Mouse (Mus musculus) hindbrain, embryonic 13.5 days (tissue): ENCODE measurements around the gene Orm2. TPM values are rescaled to one million over a fixed set of nuclear protein-coding genes. Genes with fewer than 3 reads are reported as not detected.

Source experiments
- ATAC-seq: fragments of 200-750 bp; cut with Nextera tagmentation; 2 replicates; pipeline ENCODE4 v1.8.0; 2017; ENCODE audit warnings: moderate TSS enrichment; ENCODE audit not compliant: low FRiP score
- H3K27ac ChIP-seq: fragments of 300-500 bp; sonication (generic); 2 replicates; pipeline ENCODE4 v1.5.1; 2015; ENCODE audit warnings: inconsistent platforms, mild to moderate bottlenecking, moderate library complexity
- H3K27me3 ChIP-seq: fragments of 300-500 bp; sonication (generic); 2 replicates; pipeline ENCODE4 v1.6.1; 2015; ENCODE audit warnings: mild to moderate bottlenecking, inconsistent platforms
- H3K36me3 ChIP-seq: fragments of 300-500 bp; sonication (generic); 2 replicates; pipeline ENCODE4 v1.6.1; 2015; ENCODE audit warnings: mild to moderate bottlenecking, inconsistent platforms
- H3K4me1 ChIP-seq: fragments of 300-500 bp; sonication (generic); replicated peaks from 2 replicates; pipeline ENCODE4 v1.6.1; 2015; ENCODE audit warnings: inconsistent platforms
- H3K4me2 ChIP-seq: fragments of 300-500 bp; sonication (generic); 2 replicates; pipeline ENCODE4 v1.6.1; 2015; ENCODE audit warnings: inconsistent platforms, mild to moderate bottlenecking, moderate library complexity
- H3K4me3 ChIP-seq: fragments of 300-500 bp; sonication (generic); 2 replicates; pipeline ENCODE4 v1.5.1; 2015; ENCODE audit warnings: mild to moderate bottlenecking, inconsistent platforms
- H3K9ac ChIP-seq: fragments of 300-500 bp; sonication (generic); 2 replicates; pipeline ENCODE4 v1.6.1; 2015; ENCODE audit warnings: mild to moderate bottlenecking, inconsistent platforms
- H3K9me3 ChIP-seq: fragments of 300-500 bp; sonication (generic); 2 replicates; pipeline ENCODE4 v1.6.1; 2016; ENCODE audit warnings: inconsistent platforms
- WGBS: fragments of 180-500 bp; shearing (Covaris S2); methylation state at CpG from one replicate; pipeline ENCODE4 v1.1.7; 2015; 5-methylcytosine and 5-hydroxymethylcytosine counted together
- polyA plus RNA-seq: library from polyadenylated mRNA; unstranded; fragments of >200 nt; fragmentation: Nextera tagmentation; extraction: Ambion mirVana; gene quantifications from 2 replicates; pipeline ENCODE4 v1.2.1, GENCODE M21; 2015

Orm2 gene
- polyA plus RNA-seq, 1 experiment from 2014 or later: not detected

DNA sequence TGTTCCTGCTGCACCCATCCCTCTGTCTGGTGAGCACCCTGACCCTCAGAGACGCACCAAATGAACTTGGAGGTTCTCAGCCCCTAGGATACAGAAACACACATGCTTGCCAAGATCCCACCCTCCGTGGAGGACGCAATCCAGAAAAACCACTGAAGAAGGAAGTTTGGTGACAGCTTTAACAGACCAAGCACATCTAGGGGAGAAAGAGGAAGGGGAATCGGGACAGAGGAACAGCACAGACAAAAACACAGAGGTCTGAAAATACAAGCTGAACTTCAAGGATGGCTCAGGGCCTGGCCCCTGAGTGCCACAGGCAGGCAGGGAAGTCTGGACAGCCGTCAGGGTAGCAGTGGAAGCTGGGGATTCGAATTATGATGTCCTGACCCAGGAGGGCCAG is 39.4 kb downstream of the Orm2 start:
- Histone ChIP-seq H3K4me3 (no peak overlapping the region), H3K4me2 (no peak overlapping the region), H3K36me3 (peaks cover 7% of the 10 kb centered on the region; the same call in 1 of the 2 replicates), H3K27me3 (no peaks in the 10 kb centered on the region), H3K9ac (0 out of 2 replicates have a peak overlapping the region, but pooled peaks have one; percentile 0), H3K27ac (no peak overlapping the region), H3K4me1 (peaks cover 52% of the 10 kb centered on the region), H3K9me3 (no peaks in the 10 kb centered on the region)
- WGBS: 86% methylated on average over 6 of the region's 6 CpGs
- no peak for ATAC-seq

DNA sequence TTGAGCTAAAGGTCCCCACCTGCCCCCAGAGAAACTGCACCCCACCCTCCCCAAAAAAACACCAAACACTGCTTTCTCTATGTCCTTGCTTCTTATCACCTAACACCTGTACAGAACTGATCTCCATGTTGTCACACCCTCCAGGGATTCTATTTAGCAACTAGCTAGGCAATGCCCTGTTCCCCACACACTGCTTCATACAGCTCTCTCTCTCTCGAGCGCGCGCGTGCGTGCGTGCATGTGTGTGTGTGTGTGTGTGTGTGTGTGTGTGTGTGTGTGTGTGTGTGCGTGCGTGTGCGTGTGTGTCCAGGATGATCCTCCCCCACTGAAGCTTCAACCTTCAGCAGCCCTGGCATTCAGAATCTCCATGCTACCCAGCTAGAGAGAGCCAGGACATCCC is 39.8 kb downstream of the Orm2 start:
- H3K4me1 ChIP-seq: peaks cover 52% of the 10 kb centered on the region
- peak overlapping the region; percentile 83; the same call in 1 of the 2 replicates for H3K27ac ChIP-seq
- H3K4me2 ChIP-seq: no peak overlapping the region
- no peak overlapping the region for H3K4me3 ChIP-seq
- H3K27me3 ChIP-seq: no peaks in the 10 kb centered on the region
- H3K9me3 ChIP-seq: no peaks in the 10 kb centered on the region
- peaks cover 5% of the 10 kb centered on the region; the same call in 1 of the 2 replicates for H3K36me3 ChIP-seq
- H3K9ac ChIP-seq: no peak overlapping the region
- no peak for ATAC-seq
- WGBS: 82% methylated on average over 10 of the region's 10 CpGs

DNA sequence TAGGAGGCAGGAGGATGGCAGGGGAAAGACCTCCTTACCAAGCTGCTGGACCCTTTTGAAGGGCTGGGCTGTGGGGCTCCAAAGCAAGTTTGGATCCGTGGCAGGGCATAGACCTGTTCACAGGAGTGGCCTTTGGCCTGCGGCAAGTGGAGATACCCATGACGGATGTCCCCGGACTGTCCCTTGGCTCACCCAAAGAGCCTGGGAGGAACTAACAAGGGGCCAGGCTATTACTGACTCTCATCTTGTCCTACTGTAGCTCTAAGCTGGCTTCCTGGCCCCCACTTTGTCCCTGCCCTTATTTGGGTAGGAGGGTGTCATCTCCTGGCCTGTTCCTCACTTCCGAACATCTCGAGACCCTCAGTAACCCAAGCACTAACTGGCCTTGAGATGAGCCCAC is 40.3 kb downstream of the Orm2 start:
- peak overlapping the region; percentile 83 for H3K27ac ChIP-seq
- peak; percentile 13; the same call in 1 of the 2 replicates for ATAC-seq
- WGBS: 74% methylated on average over 6 of the region's 6 CpGs
- peaks cover 52% of the 10 kb centered on the region for H3K4me1 ChIP-seq
- peak overlapping the region; percentile 19 for H3K4me3 ChIP-seq
- peak overlapping the region; percentile 42 for H3K4me2 ChIP-seq
- H3K9me3 ChIP-seq: no peaks in the 10 kb centered on the region
- H3K9ac ChIP-seq: peak overlapping the region; percentile 63; the same call in 1 of the 2 replicates
- peaks cover 2% of the 10 kb centered on the region; the same call in 1 of the 2 replicates for H3K36me3 ChIP-seq
- no peaks in the 10 kb centered on the region for H3K27me3 ChIP-seq

DNA sequence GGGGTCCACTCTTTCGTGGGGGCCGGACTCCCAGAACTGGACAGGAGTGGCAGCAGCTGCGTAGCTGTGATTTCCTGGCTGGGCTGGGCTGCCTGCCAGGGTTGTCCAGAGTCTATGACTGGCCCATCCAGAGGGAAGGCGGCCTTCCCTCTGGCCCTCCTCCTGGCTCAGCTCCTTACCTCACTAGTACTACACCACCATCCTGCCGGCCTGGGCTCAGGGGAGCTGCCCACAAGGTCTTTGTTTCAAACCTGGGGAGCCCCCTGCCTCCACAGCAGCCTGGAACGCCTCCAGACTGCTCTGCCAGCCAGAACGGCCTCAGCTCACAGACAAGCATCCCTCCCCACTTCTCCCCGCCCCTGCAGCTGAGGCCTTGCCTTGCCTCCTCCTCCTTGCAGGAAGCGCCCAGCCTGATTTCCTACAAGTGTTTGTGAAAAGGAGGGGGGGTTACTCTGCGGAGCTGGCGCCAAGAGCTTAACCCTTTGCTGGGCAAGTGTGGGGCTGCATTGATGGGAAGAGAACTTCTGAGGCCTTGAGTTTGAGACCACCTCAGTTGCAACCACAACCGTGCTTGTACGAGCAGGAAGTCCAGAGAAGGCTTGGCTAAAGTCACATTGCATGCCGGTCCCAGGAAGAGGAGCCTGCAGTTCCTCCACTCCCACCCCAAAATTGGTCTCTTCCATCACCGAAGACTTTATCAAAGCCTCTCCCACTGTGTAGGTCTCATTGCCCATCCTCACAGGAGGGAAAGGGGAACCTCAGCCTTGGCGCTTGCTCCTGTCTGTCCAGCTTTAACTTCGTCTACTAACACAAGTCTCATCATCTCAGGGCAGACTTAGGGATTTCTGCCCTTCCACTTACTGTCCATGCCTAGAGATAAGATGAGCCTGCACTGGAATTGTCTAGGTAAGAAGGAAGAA is 41.1 kb downstream of the Orm2 start, which contains the start of gene Akna:
TSS of gene Akna (minus strand) at position 315 of the 920 bp plus-strand sequence.
- peak within 1 kb of the TSS; percentile 63 for H3K9ac ChIP-seq
- 0 out of 2 replicates have a peak, but pooled peaks cover 2% of the 10 kb centered on the region for H3K27me3 ChIP-seq
- peak within 1 kb of the TSS; percentile 42 for H3K4me2 ChIP-seq
- peak within 1 kb of the TSS; percentile 19 for H3K4me3 ChIP-seq
- 17% methylated on average over 17 of the region's 17 CpGs for WGBS
- H3K27ac ChIP-seq: peak within 1 kb of the TSS; percentile 83
- H3K9me3 ChIP-seq: no peaks in the 10 kb centered on the region
- ATAC-seq: peak; percentile 77
- no peaks in the 10 kb centered on the region for H3K36me3 ChIP-seq
- peaks cover 58% of the 10 kb centered on the region for H3K4me1 ChIP-seq

DNA sequence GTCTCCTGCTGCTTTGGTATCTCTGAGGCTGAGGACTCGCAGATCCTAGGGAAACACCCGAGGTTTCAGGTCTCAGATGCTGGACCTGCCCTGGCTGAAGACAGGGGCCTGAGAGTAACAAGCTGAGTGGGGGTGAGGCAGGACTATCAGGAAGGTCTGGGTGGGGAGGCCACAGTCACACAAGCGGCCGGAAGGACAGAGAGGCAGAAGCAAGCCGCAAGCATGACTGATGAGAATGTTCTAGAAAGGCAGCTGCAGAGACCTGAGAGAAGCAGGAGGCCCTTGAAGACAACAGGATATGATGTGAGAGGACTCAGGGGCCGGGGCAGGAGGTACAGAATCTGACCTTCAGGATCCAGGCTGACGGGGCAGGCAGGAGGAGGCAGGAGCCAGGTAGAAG is 42.0 kb downstream of the Orm2 start:
- Histone ChIP-seq H3K9ac (no peak overlapping the region), H3K4me3 (no peak overlapping the region), H3K27ac (no peak overlapping the region), H3K9me3 (no peaks in the 10 kb centered on the region), H3K27me3 (0 out of 2 replicates have a peak, but pooled peaks cover 4% of the 10 kb centered on the region), H3K4me1 (peaks cover 62% of the 10 kb centered on the region), H3K4me2 (no peak overlapping the region), H3K36me3 (no peaks in the 10 kb centered on the region)
- 74% methylated on average over 7 of the region's 7 CpGs for WGBS
- no peak for ATAC-seq

DNA sequence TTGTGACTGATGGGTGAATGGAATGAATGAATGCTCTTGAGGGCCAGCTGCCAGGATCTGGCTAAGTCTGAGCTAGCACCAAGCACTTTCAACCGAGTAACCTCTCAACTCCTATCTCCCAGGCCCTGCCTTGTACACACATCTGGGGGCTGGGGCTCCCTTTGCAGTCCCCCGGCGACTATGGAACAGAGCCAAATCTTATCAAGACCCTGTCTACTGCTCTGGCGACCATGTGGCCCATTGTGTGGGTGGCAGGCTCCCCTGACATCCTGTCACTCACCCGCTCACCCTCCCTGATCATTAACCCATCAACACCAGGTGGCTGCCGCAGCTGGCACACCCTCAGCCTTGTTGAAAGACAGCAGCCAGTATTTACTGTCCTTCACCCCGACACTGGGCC is 42.8 kb downstream of the Orm2 start:
- H3K36me3 ChIP-seq: no peaks in the 10 kb centered on the region
- H3K4me1 ChIP-seq: peaks cover 62% of the 10 kb centered on the region
- no peaks in the 10 kb centered on the region for H3K9me3 ChIP-seq
- no peak overlapping the region for H3K4me3 ChIP-seq
- H3K9ac ChIP-seq: no peak overlapping the region
- no peak for ATAC-seq
- 22% methylated on average over 7 of the region's 7 CpGs for WGBS
- H3K4me2 ChIP-seq: no peak overlapping the region
- no peak overlapping the region for H3K27ac ChIP-seq
- H3K27me3 ChIP-seq: 0 out of 2 replicates have a peak, but pooled peaks cover 4% of the 10 kb centered on the region

DNA sequence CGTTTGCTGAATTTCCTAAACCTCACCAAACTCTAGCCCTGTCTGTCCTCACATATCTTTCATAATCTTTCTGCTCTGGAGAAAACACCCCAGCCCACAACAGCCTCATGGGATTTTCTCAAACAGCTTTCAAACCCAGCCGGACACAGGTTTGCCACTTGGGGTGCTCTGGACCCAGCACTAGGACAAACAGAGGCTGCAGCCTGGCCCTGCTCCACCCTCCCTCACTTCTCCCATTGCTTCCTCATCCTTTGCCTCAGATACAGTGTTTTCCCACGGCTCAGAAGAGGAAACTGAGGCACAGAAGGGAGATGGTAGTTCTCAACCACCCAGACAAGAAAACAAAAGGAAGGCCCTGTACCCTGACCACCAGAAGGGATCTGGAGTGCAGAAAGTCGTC is 43.4 kb downstream of the Orm2 start:
- Histone ChIP-seq H3K27me3 (0 out of 2 replicates have a peak, but pooled peaks cover 4% of the 10 kb centered on the region), H3K27ac (no peak overlapping the region), H3K4me2 (no peak overlapping the region), H3K9ac (no peak overlapping the region), H3K9me3 (no peaks in the 10 kb centered on the region), H3K4me1 (peaks cover 64% of the 10 kb centered on the region), H3K36me3 (no peaks in the 10 kb centered on the region), H3K4me3 (no peak overlapping the region)
- ATAC-seq: no peak
- WGBS: 68% methylated on average over 4 of the region's 4 CpGs

DNA sequence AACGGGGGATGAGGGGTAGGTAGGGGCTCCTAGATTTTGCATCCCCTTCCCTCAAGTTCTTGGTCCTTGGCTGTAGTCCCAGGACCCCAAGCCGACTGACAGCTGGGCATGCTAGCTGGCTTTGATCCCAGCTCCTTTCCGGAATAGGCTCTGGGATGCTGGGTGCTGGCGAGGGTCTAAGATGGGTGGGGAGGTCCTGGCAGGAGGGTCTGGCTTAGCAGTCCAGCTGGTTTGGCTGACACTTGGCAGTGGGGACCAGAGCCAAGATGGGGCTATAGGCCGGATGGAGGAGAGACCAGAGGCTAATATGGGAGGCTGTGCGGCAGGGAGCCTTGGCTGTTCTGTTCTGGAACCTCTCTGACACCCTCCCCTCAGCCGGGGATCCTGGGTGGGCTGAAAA is 46.0 kb downstream of the Orm2 start:
- peaks cover 59% of the 10 kb centered on the region for H3K4me1 ChIP-seq
- H3K27me3 ChIP-seq: 0 out of 2 replicates have a peak, but pooled peaks cover 4% of the 10 kb centered on the region
- H3K27ac ChIP-seq: peak overlapping the region; percentile 30; the same call in 1 of the 2 replicates
- no peak overlapping the region for H3K9ac ChIP-seq
- H3K36me3 ChIP-seq: no peaks in the 10 kb centered on the region
- peak; percentile 4 for ATAC-seq
- WGBS: 63% methylated on average over 7 of the region's 7 CpGs
- peak overlapping the region; percentile 59; the same call in 1 of the 2 replicates for H3K4me3 ChIP-seq
- H3K9me3 ChIP-seq: no peaks in the 10 kb centered on the region
- peak overlapping the region; percentile 96 for H3K4me2 ChIP-seq

DNA sequence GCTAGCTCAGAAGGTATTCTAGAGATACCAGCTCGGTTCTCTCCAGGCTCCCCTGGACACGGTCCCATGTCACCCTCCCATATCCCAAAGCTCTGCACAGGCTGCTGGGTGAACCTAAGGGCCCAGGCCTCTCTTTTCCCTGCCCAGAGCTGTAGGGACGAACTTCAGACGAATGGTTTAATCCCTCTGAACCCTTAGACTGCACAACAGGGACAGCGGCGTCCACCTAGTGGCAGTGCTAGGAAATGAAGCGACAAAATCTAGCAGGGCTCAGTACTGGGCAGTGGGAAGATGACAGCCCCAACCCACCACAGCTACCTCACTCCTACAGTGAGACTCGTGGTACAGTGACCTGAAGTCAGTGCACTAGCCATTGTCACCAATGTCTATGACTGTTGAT is 46.4 kb downstream of the Orm2 start:
- WGBS: 11% methylated on average over 8 of the region's 8 CpGs
- no peak overlapping the region for H3K9ac ChIP-seq
- ATAC-seq: peak; percentile 40
- H3K9me3 ChIP-seq: no peaks in the 10 kb centered on the region
- 0 out of 2 replicates have a peak, but pooled peaks cover 4% of the 10 kb centered on the region for H3K27me3 ChIP-seq
- H3K4me3 ChIP-seq: peak overlapping the region; percentile 59; the same call in 1 of the 2 replicates
- peak overlapping the region; percentile 30; the same call in 1 of the 2 replicates for H3K27ac ChIP-seq
- peaks cover 55% of the 10 kb centered on the region for H3K4me1 ChIP-seq
- H3K4me2 ChIP-seq: peak overlapping the region; percentile 96
- no peaks in the 10 kb centered on the region for H3K36me3 ChIP-seq

DNA sequence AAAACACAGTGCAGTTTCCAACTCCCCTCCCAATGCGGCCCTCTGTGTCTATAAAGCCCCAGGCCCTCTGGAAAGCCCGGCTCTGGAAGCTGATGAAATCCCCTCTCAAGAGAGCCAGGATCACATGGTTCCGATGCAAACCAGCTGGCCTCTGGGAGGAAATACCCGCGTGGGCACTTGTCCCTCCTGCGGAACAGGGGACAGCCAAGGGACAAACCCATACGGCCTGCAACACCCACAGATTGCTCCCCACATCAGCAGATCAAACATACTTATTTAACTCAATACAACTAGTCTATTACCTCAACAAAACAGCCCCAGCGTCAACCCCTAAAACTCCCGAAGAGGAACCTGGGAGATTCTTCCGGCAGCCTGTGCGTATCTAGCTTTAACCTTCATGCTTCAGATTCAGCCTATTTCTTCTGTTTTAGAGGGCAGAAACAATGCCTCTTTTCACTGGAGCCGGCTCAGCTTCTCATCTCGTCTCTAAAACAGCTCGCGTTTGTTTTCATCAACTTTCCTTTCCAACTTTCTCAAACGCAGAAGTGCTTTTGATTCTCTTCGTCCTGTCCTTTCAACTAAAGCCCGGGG is 47.2 kb downstream of the Orm2 start:
- no peak for ATAC-seq
- Histone ChIP-seq H3K9ac (peak overlapping the region; percentile 73), H3K36me3 (no peaks in the 10 kb centered on the region), H3K9me3 (no peaks in the 10 kb centered on the region), H3K4me3 (peak overlapping the region; percentile 59), H3K27ac (peak overlapping the region; percentile 58), H3K27me3 (0 out of 2 replicates have a peak, but pooled peaks cover 4% of the 10 kb centered on the region), H3K4me1 (peaks cover 48% of the 10 kb centered on the region), H3K4me2 (peak overlapping the region; percentile 96)
- 1% methylated on average over 18 of the region's 18 CpGs for WGBS

DNA sequence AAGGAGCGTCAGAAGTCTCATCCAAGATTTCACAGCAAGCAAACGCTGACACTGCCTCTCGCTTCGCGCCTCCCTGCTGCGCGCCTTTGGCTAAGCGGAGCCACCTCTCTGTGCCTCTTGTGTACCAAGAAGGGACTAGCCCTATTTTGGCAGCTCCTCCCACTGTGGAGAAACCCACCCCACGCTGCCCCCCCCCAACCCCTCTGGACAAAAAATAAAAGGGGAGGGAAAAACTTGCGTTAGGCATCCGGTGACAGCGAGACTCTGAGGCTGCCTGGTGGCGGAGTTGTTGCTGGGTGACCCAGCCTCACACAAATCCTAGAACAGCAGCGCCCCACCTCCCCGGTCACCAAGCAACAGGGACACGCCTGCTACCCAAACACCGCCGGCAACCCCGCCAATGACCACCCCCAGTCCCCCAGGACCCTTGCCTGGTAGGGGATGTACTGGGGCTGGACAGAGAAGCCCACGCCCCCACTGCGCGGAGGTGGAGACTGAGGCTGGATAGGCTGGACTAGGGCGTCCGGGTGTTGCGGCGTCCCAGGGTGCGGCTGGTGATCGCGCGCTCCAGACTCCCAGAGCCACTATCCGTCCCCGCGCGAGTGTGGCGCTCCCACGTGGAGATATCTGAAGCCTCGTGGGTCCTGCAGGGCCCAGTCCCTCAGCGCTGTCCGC is 47.8 kb downstream of the Orm2 start:
- Histone ChIP-seq H3K4me1 (peaks cover 41% of the 10 kb centered on the region), H3K9ac (peak overlapping the region; percentile 73), H3K27me3 (0 out of 2 replicates have a peak, but pooled peaks cover 4% of the 10 kb centered on the region), H3K4me2 (peak overlapping the region; percentile 96), H3K9me3 (no peaks in the 10 kb centered on the region), H3K36me3 (no peaks in the 10 kb centered on the region), H3K4me3 (peak overlapping the region; percentile 59), H3K27ac (peak overlapping the region; percentile 58)
- ATAC-seq: peak; percentile 78
- under 1% methylated on average over 39 of the region's 39 CpGs for WGBS
